Mouse (Mus musculus) heart, adult 2 months (tissue): Measurements from ENCODE around the gene H2afv.

Experiments used
- CTCF ChIP-seq: fragments of 200-600 bp; IDR thresholded peaks from 2 replicates; pipeline ENCODE4 v1.8.1; 2022; ENCODE audit warnings: antibody characterized with exemption, mild to moderate bottlenecking, moderate library complexity
- EP300 ChIP-seq: fragments of 200-500 bp; IDR thresholded peaks from 2 replicates; pipeline ENCODE4 v1.6.1; 2011; ENCODE audit warnings: low read depth, low read length, control low read depth; ENCODE audit not compliant: insufficient read depth
- POLR2A ChIP-seq: fragments of 200-500 bp; IDR thresholded peaks from 2 replicates; pipeline ENCODE4 v1.6.1; 2011; ENCODE audit warnings: mild to moderate bottlenecking, low read depth, low read length, control low read depth; ENCODE audit not compliant: insufficient read depth

- TF ChIP-seq CTCF = no peak; the same call in 1 of the 2 replicates
- TF ChIP-seq POLR2A = no peak
- 0 out of 2 replicates have a peak, but pooled peaks have one; percentile 55 for TF ChIP-seq EP300
These were observed 32.6 kb downstream of the H2afv start for GRCm38 (mm10) chr11:6411684-6412083.
